Mouse (Mus musculus): ENCODE data around the gene Myh6.
"Not testable (repeated sequence)": the region's sequence is repeated elsewhere in the genome, so short reads cannot be mapped to it uniquely, and the experiment has no call there.

The Myh6 gene

DNA sequence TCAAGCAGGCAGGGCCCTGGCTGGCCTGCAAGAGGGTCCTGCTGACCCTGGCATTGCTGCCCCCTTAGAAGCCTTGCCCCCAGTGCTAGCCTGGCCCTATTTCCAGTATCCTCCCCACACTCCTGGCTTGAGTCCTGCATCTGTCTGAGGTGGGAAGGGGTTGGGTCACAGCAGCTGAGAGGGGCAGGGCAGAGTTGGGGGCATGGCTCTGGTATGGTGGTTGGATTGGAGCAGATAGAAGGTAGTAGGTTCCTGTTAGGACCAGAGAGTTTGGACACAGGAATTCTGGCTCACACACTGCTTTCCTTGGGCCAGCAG, 28.1 kb upstream of the Myh6 start:
- no peak for DNase-seq (ENCODE audit: low spot score)

DNA sequence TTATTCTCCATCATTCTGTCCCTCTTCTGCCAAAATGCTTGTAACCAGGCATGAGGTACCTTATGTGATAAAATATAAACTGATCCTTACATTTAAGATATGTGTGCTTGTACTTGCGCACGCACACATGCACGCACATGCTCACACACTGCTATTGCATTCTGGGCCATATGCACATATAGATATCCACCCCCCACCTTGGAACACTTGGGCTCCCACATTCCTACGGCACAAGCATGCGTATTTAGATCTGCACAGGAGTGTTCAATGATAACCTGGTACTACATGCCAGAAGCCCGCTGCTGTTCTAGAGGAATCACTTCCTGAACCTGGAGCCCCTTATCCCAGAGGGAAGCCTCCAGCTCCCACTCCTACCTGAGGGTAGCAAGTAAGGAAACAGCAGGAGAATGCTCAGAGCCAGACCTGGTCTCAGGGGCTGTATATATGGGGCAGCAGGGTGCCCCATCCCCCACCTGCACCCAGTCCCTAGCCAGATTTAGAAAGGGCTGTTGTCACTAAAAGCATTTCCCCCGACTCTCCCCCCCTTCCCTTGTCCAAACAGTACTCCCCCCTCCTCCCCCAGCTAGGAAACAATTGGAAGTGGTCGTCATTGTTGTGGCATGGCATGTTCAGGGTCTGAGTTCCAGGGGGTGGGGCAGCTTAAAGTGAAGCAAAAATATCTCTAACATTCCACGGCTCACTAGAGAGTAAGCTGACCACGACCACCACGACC, 27.6 kb upstream of the Myh6 start, which contains the start of gene Myh7:
Myh7 (minus strand) TSS at position 491 of the 733 bp plus-strand sequence.
- no peak for DNase-seq (ENCODE audit: low spot score)

DNA sequence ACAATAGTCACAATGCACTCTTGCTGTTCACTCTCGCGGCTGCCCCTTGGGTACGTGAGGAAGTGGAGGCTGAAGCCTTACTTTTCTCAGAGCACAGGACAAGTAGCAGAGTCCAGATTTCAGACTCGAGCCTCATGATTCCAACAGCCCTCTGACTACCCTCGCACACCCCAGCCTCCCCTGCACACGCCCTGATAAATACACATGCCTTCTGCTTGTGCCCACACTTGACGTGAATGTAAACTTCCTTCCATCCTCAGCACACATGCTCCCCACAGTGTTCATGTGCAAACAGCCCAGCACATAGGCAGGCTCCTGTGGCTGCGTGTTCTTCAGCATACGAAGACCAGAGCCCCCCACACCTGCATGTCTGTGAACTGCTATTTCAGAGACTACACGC, 26.9 kb upstream of the Myh6 start:
- DNase-seq (ENCODE audit: low spot score) = no peak

DNA sequence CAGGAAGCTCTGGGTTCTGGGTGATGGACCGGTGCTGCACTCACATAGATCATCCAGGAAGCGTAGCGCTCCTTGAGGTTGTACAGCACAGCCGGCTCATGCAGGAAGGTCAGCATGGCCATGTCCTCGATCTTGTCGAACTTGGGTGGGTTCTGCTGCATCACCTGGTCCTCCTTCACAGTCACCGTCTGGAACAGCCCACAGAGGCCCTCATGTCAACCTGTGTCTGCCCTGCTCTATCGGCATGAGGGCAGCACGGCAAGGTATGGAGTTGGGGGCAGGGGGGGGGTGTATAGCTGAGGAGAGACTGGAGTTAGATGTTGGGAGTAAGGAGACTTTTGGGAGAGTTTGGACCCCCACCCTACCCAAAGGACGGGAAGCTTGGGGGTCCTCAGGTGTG, 25.5 kb upstream of the Myh6 start:
- DNase-seq (ENCODE audit: low spot score) = no peak

DNA sequence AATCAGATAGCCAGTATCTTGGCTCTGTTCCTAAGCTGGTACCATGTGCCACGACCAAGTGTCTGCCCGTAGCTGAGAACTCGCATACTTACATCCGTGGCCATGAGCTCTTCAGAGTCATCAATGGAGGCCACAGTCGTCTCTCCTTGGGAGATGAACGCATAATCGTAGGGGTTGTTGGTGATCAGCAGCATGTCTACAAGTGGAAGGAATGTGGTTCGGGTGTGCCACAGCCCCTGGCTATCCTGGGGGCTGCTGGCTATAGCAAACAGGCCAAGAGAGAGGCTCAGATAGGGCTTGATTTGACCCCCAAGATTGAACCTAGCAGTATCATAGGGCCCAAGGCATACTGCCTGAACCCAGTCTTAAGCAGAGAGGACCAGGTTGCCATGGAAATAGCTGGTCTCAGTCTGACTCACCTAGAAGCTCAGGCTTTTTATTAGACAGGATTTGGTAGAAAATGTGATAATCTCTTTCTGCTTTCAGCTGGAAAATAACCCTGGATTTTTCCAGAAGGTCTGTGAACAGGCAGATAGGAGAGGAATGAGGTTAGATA, 23.2 kb upstream of the Myh6 start:
- no peak for DNase-seq (ENCODE audit: low spot score)

DNA sequence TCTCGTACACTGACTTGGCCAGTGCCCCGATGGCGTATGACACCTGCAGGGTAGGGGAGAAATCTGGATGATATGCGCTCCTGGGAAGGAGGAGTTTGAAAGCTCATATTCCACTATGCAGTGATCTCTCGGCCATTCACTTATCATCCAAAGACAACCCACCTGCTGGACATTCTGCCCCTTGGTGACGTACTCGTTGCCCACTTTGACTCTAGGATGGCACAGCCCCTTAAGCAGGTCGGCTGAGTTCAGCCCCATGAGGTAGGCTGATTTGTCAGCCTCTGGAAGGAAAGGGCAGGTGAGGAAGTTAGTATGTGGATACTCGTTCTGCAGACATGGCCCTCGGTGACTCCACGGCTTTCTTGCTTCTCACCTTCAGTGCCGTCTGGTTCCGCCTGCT, 22.2 kb upstream of the Myh6 start:
- DNase-seq (ENCODE audit: low spot score) = no peak

DNA sequence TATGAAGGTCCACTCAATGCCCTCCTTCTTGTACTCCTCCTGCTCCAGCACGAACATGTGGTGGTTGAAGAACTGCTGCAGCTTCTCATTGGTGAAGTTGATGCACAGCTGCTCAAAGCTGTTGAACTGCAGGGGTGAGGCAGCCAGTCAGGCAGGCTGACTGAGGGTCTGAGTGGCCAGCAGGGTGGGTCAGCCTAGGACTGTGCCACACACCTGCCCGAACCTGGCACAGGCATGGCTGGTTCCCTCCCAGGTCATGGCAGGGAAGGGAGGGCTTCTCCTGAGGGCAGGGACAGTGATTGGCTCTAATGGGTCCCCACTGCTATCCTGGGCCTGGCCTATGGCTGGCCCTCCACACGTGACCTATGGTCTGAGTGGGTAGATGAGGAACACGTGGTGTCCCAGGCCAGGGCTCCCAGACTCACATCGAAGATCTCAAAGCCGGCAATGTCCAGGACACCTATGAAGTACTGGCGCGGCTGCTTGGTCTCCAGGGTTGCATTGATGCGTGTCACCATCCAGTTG, 21.7 kb upstream of the Myh6 start:
- DNase-seq (ENCODE audit: low spot score) = not testable (repeated sequence)

DNA sequence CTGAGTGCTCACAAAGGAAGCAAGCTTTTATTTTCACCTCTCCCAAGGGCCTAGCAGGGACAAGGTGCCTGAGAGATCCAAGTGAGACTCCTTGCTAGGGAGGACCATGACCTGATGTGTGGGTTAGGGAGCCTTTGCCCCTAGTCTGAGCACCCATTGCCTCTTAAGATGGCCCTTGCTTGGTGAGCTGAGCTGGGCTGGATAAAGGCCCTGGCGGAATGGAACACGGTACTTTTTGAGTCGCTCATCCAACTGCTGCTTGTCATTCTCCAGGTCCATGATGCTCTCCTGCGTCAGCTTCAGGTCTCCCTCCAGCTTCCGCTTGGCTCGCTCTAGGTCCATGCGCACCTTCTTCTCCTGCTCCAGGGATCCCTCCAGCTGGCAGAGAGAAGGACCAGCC, 15.2 kb upstream of the Myh6 start:
- DNase-seq (ENCODE audit: low spot score) = no peak

DNA sequence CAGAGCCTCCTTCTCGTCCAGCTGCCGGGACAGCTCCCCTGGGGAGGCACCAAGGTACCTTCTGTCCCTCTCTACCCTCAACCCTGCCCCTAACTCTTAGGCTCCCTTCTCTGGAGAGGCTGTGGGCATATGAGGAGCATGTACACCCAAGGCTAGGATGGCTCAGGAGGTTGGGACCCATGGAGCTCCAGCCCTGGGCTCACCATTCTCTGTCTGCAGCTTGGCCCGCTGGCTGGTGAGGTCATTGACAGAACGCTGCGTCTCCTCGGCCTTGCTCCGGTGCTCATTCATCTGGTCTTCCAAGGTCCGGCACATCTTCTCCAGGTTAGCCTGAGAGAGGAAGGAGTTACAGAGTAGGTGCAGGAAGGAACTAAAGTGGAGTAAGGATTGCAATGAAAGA, 11.9 kb upstream of the Myh6 start:
- no peak for DNase-seq (ENCODE audit: low spot score)

DNA sequence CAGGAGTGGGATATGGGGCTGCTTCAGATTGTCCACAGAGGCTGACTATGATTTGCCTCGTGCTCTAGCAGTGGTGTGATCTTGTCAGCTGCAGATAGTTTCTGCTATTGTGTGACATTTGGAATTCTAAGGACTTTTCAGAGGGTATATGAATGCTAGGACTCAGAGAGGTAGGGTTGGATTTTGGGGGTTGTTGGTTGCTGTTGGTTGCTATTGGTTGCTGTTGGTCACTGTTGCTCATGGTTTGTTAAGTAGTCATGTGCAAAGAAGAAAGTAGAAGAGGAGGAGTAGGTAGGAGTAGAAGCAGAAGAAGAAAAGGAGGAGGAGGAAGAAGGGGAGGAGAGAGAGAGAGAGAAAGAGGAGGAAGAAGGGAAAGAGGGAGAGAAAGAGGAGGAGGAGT, 9.9 kb upstream of the Myh6 start, which contains the start of gene Gm17428:
Gm17428 (plus strand) TSS at position 301 of the 400 bp plus-strand sequence.
- no peak for DNase-seq (ENCODE audit: low spot score)

DNA sequence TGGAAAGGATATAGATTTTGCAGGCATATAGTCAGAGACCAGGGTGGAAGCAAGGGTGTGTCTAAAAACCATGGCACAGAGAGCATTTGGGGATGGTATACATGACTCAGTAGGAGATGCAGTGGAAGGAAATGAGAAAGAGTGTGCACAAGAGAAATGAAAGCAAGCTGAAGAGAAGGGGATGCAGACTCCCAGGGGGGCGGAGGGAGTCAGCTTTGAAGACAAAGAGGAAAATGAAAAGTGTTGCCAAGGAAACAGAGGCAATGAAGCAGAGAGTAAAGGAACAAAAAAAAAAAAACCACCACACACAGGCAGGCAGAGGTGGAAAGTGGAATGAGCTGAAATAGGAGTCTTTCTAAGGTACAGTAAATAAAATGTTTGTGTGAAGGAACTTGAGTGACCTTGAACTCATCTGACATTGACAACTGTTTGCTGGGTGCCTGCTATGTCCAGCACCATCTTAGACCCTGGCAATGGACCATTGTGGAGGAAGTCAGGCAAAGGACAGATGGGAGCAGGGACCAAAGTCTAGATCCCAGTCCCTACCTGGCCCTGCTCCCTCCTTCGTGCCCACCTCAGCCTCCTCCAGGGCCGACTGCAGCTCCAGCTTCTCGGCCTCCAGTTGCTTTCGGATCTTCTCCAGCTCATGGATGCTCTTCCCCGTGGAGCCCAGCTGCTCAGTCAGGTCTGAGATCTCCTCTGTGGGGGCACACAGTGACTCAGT, 7.5 kb upstream of the Myh6 start:
- DNase-seq (ENCODE audit: low spot score) = peak; percentile 31

DNA sequence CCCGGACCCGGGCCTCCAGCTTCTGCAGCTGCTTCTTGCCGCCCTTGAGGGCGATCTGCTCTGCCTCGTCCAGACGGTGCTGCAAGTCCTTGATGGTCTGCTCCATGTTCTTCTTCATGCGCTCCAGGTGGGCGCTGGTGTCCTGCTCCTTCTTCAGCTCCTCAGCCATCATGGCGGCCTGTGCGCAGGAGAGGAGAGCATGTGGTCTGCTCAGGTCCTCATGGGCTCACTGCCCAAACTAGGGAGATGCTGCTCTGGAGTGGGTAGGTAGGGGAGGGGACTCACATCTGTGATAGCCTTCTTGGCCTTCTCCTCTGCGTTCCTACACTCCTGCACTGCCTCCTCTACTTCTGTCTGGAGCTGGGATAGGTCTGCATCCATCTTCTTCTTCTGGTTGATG, 6.1 kb upstream of the Myh6 start:
- DNase-seq (ENCODE audit: low spot score) = not testable (repeated sequence)

DNA sequence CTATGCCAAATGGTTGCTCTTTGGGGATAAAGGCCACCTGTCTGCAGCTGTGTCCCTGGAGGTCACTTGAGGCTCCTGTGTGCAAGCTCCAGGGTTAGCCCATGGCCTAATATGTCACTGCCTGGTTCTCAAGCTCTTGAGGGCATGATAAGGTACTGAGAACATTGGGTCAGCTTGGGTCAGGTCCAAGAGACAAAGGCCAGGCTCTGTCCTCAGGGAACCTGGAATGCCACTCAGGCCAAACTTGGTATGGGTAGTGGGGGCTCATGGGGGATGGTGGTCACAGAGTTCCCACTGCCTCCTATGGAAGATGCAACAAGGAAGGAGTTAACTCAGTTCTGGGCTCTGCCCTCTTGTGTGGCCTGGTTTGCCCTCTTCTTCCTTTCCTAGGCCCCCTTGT, 1.6 kb upstream of the Myh6 start:
- DNase-seq (ENCODE audit: low spot score) = no peak

DNA sequence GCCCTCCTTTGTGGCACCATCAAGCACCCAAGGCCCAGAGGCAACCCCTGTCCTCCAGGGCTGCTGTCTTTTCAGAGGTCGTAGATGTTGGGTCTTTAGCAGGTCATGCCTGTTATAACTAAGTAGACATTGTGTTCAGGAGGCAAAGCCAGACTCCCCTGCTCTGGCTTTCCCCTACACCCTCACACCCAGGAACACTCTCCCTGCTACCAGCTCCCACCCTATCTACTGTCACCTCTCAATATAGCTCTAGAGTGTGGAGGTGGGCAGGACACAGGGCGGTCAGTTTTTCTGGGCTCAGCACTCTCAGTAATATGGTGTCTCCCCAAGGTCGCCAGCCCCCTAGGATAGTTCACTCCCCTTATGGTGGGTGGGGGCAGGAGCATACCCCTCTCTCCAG, 1.1 kb upstream of the Myh6 start:
- DNase-seq (ENCODE audit: low spot score) = no peak

DNA sequence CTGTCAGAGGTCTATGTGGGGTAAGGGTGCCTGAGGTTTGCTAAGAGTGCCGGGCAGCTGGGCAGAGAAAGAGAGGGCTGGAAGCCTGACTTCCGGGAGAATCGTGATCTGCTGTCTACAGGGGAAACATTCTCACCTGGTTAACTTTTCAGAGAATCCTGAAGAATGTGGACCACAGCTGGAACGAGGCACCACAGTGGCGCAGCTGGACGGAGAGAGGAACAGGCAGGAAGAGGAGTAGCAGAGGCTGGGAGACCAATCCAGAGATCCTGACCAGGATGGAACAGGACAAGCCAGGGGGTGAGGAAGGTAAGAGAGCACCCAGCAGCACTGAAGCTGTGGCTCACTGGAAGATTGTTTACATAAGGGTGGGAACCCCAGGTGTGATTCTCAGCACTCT, 1.1 kb downstream of the Myh6 start:
- no peak for DNase-seq (ENCODE audit: low spot score)

DNA sequence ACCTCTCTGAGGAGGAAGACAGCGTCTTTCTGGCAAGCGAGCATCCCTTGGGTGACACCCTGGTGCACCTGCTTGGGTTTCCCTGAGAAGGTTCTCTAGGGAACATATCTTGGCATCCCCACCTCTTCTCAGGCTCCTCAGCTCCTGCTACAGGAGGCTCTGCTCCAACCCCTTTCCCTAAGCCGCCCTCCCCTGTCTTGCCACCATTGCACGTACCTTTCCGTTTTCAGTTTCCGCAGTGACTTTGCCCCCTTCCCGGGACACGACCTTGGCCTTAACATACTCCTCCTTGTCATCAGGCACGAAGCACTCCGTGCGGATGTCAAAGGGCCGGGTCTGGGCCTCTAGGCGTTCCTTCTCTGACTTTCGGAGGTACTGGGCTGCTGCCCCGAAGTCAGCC, 1.7 kb downstream of the Myh6 start:
- DNase-seq (ENCODE audit: low spot score) = no peak

DNA sequence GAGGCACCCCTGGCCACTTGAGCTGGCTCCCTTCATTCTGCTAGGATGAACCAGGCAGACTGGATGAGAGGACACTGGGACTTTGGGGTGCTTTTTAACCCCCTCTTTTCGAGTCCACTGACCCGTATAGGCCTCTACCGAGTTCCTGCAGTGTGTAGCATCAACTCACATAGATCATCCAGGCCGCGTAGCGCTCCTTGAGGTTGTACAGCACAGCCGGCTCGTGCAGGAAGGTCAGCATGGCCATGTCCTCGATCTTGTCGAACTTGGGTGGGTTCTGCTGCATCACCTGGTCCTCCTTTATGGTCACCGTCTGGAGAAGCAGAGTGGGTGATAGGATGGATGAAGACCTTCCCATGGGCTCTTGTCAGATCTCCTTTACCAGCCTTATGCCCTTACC, 3.0 kb downstream of the Myh6 start:
- no peak for DNase-seq (ENCODE audit: low spot score)

DNA sequence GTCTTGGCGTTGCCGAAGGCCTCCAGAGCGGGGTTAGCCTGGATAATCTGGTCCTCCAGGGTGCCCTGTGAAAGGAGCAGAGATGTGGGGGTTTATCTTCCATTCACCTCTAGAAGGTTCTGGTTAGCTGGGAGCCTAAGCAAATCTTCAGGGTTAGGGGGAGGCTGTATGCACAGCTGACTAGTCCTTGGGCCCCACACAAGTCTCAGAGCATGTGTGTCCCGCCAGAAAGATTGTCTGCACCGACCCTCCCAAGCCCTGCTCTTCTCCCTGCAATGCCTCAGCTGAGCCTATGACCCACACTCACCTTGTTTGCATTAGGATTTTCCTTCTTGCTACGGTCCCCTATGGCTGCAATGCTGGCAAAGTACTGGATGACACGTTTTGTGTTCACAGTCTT, 4.0 kb downstream of the Myh6 start:
- no peak for DNase-seq (ENCODE audit: low spot score)

DNA sequence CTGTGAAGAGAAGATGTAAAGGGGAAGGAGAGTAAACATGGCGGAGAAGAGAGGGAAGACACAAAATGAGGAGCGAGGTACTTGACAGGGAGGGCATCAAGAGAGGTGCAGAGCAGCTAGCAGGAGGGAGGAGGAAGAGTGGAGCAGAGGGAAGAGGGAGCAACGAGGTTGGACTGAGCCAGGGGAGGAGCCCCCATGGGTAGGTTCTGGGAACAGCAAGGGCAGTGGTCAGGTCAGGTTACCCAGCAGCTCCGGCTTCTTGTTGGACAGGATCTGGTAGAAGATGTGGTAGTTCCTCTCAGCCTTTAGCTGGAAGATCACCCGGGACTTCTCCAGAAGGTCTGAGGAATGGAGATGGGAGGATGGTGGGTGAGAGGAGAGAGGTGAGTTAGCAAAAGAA, 5.2 kb downstream of the Myh6 start:
- DNase-seq (ENCODE audit: low spot score) = no peak

DNA sequence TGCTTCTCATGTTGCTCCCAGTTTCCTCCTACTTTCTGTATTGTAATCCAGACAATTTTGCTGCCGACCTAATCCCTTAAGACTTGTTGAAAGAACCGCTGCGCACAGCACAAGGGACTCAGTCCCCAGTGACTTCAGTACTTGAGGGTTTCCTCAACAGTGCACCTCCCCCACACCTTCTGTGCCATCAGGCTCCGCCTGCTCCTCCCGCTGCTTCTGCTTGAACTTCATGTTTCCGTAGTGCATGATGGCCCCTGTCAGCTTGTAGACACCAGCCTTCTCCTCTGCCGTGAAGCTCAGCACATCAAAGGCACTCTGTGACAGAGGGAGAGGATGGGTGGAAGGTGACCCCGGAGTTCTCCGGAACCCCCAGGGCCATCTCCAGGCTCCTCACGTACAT, 6.0 kb downstream of the Myh6 start:
- no peak for DNase-seq (ENCODE audit: low spot score)

DNA sequence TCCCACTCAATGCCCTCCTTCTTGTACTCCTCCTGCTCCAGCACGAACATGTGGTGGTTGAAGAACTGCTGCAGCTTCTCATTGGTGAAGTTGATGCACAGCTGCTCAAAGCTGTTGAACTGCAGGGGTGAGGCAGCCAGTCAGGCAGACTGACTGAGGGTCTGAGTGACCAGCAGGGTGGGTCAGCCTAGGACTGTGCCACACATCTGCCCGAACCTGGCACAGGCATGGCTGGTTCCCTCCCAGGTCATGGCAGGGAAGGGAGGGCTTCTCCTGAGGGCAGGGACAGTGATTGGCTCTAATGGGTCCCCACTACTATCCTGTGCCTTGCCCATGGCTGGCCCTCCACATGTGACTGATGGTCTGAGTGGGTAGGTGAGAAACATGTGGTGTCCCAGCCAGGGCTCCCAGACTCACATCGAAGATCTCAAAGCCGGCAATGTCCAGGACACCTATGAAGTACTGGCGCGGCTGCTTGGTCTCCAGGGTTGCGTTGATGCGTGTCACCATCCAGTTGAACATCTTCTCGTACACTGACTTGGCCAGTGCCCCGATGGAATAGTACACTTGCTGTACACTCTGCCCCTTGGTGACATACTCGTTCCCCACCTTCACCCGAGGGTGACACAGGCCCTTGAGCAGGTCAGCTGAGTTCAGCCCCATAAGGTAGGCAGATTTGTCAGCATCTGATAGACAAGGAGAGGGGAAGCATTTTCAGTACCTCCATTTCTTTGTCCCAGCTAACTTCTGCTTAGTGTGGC, 6.7 kb downstream of the Myh6 start:
- DNase-seq (ENCODE audit: low spot score) = not testable (repeated sequence)

DNA sequence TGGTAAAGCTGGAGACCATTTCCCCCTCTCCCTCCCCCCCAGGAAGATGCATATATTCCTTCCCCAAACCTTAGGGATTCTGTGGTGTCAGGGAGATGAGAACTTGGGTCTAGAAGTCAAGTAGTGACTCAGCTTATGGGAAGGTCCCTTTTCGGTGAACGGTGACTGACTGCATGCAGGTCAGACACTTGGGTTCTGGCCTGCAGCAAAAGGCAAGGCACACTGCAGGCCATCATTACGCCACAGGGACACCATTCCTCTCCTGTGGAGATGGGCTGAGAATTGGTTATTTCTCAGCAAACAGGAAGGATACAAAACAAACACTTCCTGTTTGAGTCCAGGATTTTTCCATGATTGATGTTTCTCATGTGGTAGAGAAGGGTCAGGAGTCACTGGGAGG, 7.5 kb downstream of the Myh6 start:
- no peak for DNase-seq (ENCODE audit: low spot score)

DNA sequence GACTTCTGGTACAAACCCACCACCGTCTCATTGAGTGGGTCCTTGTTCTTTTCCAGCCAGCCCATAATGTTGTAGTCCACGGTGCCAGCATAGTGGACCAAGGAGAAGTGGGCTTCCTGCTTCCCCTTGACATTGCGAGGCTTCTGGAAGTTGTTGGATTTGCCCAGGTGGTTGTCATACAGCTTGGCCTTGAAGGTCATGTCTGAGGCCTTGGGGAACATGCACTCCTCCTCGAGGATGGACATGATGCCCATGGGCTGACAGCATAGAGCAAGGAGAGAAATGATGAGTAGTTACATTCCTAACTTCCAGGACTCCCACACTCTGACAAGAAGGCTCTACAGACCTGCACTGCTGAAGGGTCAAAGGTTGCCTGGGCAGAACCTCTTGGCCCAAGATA, 8.2 kb downstream of the Myh6 start:
- DNase-seq (ENCODE audit: low spot score) = no peak

Data from embryo, embryonic 10.5 days (tissue).